Mouse (Mus musculus) CD4-positive, CD25-positive, alpha-beta regulatory T cell, adult 9 weeks (primary cell): ENCODE data around the gene Galnt9. TPM values are rescaled to one million over a fixed set of nuclear protein-coding genes. Genes with fewer than 3 reads are reported as not detected.

Experiments
- polyA plus RNA-seq: library from polyadenylated mRNA; unstranded; fragments of 100-300 nt; shearing (Covaris generic); gene quantifications from one replicate; pipeline ENCODE4 v1.2.1, GENCODE M21; 2017

The Galnt9 gene
- polyA plus RNA-seq = 9.2 TPM

DNA sequence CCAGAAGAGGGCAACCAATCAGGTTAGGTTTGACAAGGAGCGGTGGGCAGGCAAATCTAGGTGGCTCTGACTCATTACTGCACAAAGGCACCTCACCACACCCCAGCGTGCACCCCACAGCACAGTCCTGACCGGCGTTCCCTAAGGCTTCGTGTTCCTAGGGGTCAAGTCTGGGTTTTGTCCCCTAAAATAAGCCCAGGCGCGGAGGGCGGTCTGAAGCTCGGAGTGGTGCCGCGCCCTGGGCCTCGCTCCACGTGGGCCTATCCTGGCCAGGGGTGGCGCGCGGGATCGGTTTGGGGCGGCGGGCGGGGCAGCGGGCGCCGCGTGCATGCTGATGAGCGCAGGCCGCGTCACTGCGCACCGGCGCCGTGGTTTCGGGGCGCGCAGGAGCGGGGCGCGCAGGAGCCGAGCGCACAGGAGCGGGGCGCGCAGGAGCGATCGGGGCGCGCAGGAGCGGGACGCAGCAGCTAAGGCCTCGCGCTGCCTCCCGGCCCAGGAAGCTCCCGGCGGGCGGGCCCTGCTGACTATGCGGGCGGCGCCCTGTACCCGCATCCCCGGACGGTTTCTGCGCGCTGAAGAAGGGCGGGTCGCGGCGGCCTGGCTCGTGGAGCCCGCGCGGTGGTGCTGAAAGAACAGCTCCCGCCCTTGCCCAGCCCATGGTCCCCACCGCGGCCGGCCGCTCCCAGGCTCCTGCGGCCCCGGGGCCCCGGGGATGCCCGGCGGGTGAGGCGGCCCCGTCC is at the start of gene Galnt9:
Gene Galnt9, plus strand, starts transcription at position 405 of the 740 bp plus-strand sequence.

DNA sequence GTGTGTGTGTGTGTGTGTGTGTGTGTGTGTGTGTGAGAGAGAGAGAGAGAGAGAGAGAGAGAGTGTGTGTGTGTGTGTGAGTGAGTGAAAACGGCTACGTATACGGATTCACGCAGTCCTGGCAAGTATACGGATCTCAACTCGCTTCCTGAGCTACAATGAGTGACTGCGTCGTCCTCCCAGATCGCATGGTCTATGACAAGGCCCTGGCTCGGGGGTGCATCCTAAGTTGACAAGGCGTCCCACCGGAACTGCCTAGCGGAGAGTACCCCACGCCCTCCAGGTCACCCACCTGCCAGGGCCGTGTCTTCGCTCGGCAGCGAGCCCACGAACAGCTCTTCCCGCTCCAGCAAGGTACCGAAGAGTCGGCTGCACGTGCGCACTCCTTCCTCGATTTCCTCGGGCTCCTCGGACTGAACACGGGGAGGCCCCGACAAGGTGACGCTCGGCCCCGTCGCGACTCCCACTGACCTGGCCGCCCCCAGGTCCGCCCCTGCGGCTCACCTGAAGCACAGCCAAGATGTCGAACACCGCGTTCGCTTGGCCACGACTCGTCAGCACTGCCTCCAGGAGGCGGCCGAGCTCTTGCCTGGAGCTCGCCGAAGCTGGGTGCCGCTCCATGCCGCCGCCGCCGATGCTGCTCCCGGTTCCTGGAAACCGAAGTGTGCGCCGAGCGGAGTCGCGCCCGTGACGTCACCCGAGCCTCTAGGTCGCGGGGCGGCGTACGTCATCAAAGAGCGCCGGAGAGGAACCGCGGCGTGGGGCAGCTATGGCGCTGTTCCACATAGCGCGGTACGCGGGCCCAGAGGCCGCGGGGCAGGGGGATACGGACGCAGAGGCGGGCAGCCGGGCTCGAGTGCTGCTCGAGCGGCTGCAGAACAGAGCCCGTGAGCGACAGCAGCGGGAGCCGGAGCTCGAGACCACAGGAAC is 108.8 kb downstream of the Galnt9 start, which contains the start of the genes Noc4l and Ddx51:
Gene Noc4l, minus strand, starts transcription at position 699 of the 930 bp plus-strand sequence.
Gene Ddx51, plus strand, starts transcription at position 733 of the 930 bp plus-strand sequence.

Other genes with a start within 250 kb of the Galnt9 start
- not detected for gene P2rx2, start 201.1 kb upstream of the Galnt9 start, polyA plus RNA-seq
- gene Lrcol1, start 199.6 kb upstream of the Galnt9 start, polyA plus RNA-seq = not detected
- 1.7 TPM for gene Fbrsl1, start 95.9 kb upstream of the Galnt9 start, polyA plus RNA-seq
- gene Noc4l, start 109.1 kb downstream of the Galnt9 start, polyA plus RNA-seq = 86.4 TPM
- 12.6 TPM for gene Ddx51, start 109.1 kb downstream of the Galnt9 start, polyA plus RNA-seq
- gene Ep400, start 226.4 kb downstream of the Galnt9 start, polyA plus RNA-seq = 42.0 TPM
- 25.5 TPM for gene Pus1, start 236.3 kb downstream of the Galnt9 start, polyA plus RNA-seq